Mouse (Mus musculus): ENCODE data around the gene 9230112D13Rik. TPM values are rescaled to one million over a fixed set of nuclear protein-coding genes. Genes with fewer than 3 reads are reported as not detected.

9230112D13Rik gene
- total RNA-seq, 2 experiments from 2014 or later = not detected

DNA sequence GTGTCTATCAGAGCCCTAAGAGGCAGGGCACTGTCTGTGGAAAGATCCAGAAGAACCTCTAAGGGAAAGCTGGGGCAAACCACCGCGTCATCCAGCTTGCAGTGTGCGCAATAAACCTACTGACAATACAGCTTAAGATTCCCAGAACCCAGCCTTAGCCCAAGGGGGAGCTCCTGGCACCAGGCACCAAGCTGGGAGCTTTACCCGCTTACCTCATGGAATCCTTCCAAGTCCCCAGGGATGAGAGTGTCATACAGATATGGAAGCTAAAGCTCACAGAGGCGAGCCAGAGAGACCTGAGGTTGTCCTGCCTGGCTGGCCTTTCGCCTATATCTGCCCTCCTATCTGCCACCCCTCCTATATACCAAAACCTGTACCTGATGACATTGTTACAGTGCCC is 21.0 kb upstream of the 9230112D13Rik start:
- ATAC-seq (replicated peaks; ENCODE audit: poor library complexity) = no peak

DNA sequence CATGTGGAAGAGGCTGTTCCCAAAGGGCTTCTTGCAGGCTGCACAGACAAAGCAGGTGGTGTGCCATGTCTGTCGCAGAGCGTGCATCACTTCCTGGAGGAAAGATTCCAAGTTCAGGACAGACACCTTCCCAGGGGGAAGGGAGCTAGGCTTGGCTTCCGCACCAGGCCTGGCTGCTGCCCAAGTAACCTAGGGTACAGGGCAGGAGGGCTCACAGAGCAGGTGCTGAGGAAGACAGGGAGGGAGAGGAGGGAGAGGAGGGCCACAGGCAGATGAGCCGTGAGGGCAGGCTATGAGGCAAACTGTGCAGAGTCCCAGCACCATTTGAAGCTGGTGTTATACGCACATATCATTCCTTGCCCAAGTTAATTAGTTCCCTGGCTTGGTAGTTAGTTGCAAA is 19.3 kb upstream of the 9230112D13Rik start:
- no peak for ATAC-seq (replicated peaks; ENCODE audit: poor library complexity)

DNA sequence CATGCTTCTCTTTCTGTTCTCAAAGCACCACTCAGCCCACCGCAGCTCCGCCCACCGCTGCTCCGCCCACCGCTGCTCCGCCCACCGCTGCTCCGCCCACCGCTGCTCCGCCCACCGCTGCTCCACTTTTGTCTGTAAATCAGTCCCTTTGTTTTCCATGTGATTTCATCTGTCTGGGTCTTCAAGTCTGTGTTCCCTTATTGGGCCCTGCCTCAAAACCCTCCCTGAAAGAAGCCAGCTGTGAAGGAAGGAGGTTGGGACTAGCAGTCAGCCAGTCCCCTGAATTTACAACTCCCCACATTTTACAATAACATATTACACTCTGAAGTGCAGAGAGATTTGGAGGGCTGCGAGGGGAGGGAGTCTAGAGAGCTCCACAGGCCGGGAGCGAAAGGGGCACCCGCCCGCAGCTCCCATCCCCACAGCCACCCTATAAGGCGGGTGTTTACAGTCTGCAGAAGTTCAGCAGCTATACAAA is 18.1 kb upstream of the 9230112D13Rik start:
- ATAC-seq (replicated peaks; ENCODE audit: poor library complexity) = peak; percentile 95

DNA sequence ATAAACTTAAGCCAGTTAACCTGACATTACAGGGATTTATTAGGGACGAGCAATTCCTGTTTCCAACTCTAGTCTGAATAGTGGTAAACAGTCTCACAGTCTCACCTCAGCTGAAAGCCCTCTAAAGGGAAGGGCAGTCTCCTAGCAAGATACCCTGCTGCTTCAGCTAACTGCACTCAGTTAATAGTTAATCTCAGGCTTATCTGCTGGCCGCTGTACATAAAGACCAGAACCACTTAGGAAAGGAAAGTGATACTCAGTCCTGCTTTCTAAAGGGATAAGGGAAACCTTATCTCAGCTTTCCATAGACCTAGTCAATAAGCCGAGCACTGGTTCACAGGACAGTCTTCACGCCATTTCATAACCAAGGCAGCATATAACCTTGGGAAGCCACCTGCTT is 13.3 kb upstream of the 9230112D13Rik start:
- ATAC-seq (replicated peaks; ENCODE audit: poor library complexity) = no peak

DNA sequence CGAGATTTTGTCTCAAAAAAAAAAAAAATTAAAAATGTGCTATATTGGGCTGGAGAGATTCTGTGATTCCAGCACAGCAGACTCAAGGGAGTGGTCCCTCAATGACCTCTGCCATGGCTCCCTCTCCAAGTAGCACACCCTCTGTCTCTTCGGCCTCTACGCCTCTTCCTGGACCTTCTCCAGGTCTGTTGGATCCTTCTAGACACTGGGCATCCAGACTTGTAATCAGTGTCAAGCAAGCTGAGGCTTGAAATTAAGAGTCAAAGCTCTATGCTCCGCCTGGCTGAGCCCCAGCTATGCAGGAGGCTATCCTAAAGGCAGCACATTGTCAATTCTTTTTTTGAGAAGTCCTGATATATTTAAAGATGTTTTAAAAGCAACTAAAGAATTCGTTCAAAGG is 10.9 kb upstream of the 9230112D13Rik start:
- ATAC-seq (replicated peaks; ENCODE audit: poor library complexity) = no peak

DNA sequence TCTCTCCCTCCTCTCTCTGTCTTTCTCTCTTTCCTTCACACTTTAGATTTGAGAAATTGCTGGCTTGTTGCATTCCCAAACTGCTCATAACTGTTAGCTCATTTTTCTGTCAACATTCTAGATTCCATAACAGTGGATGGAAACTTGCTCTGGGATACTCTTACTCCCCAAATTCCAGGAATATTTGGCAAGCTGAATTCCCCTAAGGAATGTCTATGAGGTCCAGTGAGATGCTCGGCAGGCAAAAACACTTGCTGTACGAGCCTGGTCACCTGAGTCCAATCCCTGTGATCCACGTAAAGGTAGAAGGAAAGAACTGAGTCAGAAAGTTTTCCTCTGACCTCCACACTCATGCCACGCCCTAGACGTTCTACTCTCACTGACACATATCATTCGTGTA is 9.9 kb upstream of the 9230112D13Rik start:
- no peak for ATAC-seq (replicated peaks; ENCODE audit: poor library complexity)

DNA sequence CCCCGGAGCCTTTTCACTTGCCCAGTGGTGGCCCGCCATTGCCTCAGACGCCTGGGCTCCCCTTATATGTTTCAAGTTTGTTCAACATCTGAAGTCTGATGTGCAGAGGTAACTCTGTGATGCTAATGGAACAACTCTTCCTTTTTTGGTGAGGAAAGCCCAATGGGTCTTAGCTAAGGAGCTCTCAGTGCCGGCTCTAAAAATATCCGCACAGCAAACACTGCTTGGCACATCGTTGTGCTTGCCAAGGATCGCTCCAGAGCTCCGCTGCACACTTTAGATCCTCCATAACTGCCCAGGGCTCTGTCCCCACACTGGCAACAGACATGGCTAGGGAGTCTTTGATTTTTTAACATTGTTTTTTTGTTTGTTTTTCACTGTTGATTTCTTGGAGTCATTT is 6.2 kb upstream of the 9230112D13Rik start:
- ATAC-seq (replicated peaks; ENCODE audit: poor library complexity) = no peak

- 0 out of 2 replicates have a peak, but pooled peaks have one; percentile 23 for ATAC-seq (replicated peaks; ENCODE audit: poor library complexity)
These were observed 4.5 kb downstream of the 9230112D13Rik start for GRCm38 (mm10) chr14:34517959-34518544.

- no peak for ATAC-seq (replicated peaks; ENCODE audit: poor library complexity)
These were observed 5.5 kb downstream of the 9230112D13Rik start for GRCm38 (mm10) chr14:34516960-34517577.

GRCm38 (mm10) chr14:34515860-34516259 is 6.7 kb downstream of the 9230112D13Rik start:
- no peak for ATAC-seq (replicated peaks; ENCODE audit: poor library complexity)

- ATAC-seq (replicated peaks; ENCODE audit: poor library complexity) = peak; percentile 63
These were observed 8.5 kb downstream of the 9230112D13Rik start for GRCm38 (mm10) chr14:34514120-34514519.

GRCm38 (mm10) chr14:34512602-34513001 is 10.0 kb downstream of the 9230112D13Rik start:
- no peak for ATAC-seq (replicated peaks; ENCODE audit: poor library complexity)

DNA sequence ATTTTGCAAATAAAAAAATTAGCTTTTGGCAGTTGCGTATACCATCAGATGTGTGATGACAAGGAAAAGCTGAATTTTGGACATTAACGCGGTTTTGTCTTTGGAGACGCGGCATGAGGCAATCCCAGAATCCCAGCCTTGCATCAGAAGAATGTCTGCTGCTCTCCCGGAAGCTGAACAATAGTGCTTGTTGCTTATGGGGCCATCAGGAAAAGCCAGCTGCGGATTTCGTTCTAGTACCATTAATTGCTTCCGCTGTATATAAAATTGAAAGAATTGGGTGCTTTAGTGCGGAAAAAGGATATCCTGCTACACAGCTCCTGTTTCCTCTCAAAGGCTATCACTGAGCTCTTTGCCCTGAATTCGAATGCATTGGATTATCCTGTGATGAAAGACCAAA is 10.7 kb downstream of the 9230112D13Rik start:
- ATAC-seq (replicated peaks; ENCODE audit: poor library complexity) = no peak

DNA sequence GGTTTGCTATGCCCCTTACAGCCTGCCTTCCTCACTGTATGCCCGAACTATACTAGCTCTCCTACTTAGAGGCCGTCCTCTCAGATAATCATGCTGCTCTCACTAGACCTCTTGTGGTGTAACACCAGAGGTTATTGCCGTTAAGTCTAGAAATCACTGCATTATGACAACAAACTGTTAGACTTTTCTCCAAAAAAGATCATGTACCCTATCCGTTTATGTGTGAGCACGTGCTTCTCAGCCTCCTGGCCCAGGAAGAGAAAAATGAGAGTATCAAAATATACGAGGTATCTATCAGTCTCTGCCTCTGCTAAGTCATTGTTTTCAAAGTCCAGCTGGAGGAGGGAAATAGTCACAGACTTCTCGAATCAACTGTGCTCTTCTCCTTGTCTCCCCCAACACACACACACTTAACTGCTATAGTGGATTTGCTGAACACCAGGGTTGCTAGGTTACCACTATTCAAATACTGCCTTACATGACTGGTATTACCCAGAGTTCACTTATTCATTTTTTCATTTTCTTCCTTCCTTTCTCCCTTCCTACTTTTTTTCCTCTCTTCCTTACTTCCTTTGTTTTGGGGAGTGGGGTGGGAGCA is 13.7 kb downstream of the 9230112D13Rik start:
- no peak for ATAC-seq (replicated peaks; ENCODE audit: poor library complexity)

DNA sequence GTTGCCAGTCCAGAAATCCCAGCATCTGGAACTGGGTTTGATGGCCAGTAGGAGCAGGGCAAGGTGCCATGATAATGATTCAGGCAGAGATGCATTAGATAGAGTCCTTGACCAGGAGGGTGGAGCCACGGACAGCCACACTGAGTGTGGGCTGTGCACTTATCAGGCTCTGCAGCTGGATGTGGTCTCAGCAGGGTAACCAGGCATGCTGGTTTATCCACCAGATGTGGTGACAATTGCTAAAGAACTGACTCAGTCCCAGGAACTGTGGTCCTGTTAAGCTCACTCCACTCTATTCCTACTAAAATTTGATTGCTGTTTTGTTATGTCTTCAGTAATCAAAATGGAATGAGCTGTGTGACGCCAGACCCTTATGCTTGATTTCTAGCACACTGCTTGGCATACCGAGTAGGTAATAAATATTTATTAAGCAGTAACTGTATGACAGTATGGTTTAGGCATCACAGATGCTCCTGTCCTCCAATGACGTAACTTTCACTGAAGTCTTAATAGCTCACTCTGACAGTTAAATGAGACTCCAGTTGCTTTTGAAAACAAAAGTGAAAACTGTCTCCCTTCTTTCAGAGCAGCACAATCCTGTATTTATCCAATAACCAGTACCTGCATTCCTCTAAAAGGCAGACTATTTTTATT is 14.3 kb downstream of the 9230112D13Rik start:
- ATAC-seq (replicated peaks; ENCODE audit: poor library complexity) = peak; percentile 71

DNA sequence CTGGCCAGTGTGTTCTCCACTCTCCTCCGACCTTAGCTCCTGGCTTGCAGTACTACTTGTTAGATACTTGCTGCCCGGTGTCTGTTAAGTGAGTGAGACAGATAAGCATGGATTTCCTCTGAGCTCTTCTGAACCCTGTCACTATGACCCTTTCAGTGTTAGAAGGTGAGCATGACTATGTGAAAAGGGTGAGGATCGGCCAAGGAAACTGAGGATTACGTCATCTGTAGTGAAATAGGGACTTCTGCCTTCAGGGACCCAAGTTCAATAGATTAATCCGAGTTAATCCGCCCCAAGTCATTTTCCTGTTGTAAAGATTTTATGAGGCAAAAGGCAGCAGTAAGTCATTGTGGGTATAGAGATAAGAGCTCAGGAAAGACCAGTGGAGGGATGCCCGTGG is 17.3 kb downstream of the 9230112D13Rik start:
- no peak for ATAC-seq (replicated peaks; ENCODE audit: poor library complexity)

DNA sequence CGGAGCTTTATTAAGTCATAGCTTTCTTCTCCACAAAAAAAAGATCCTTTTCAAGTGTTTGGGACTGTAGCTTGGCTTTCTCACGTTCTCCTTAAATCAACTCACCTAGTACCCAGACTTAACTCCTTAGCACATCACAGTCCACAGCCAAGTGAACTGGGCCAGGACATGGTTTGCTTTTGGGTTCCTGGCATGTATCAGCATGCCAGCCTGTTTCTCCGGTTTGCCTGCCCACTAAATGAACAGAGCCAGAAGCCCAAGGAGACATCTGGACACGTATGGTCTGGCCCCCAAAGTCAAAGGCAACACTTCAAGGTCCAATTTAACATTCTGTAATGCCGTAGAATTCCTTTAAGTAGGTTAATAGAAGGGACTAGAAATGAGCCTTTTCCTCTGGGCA is 18.2 kb downstream of the 9230112D13Rik start:
- ATAC-seq (replicated peaks; ENCODE audit: poor library complexity) = no peak

DNA sequence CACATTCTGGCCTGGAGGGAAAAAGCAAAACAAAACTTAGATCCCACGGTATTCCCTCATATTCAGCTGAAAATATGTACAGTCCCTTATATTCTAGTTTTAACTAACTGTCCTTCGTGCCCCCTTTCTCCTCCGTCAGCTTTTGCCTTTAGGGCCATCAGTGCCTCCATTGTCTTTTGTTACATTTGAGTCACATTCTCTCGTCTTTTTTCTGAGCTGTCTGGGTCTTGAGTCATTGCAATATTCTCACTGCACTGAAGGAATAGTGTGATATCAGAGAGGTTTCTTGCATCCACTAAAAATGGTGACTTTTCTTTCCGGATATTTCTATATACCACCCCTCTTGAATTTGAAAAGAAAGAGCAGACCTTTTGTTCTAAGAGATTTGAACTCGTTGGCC is 18.8 kb downstream of the 9230112D13Rik start:
- no peak for ATAC-seq (replicated peaks; ENCODE audit: poor library complexity)

- ATAC-seq (replicated peaks; ENCODE audit: poor library complexity) = no peak
These were observed 19.3 kb downstream of the 9230112D13Rik start, which contains the start of gene Bmpr1a for GRCm38 (mm10) chr14:34503325-34503647. Bmpr1a (minus strand) TSS chr14:34503341.

GRCm38 (mm10) chr14:34502475-34503324 is 19.9 kb downstream of the 9230112D13Rik start:
- ATAC-seq (replicated peaks; ENCODE audit: poor library complexity) = peak; percentile 57

Data from megakaryocyte progenitor cell, adult 5-6 weeks (primary cell).